21 mouse cellular contexts compared by ENCODE assay signal in genomic region chr4:150749066-150749465, GRCm38 (mm10).
DNase-seq lines count a peak whose midpoint lies in the region; ATAC-seq and TF ChIP-seq lines count a peak whose summit lies in the region.
"Had no signal": no experiment of that assay in that cellular context is flagged by ENCODE, and none has a peak within 500 bp of the region (broad histone marks: within the 10 kb centered on the region; RNA-seq: fewer than 3 reads in every experiment).

No protein-coding gene starts in this region.

- H3K36me3 ChIP-seq in heart, embryonic 13.5 days: no peaks in the 10 kb centered on the region
- H3K36me3 ChIP-seq in heart, adult 2 months (ENCODE audit: control insufficient read depth, insufficient read depth, low read length): no peaks in the 10 kb centered on the region
- H3K36me3 ChIP-seq in kidney, embryonic 16.5 days (ENCODE audit: insufficient read depth, low read length): no peaks in the 10 kb centered on the region
- H3K36me3 ChIP-seq in limb, embryonic 12.5 days: no peaks in the 10 kb centered on the region
- H3K36me3 ChIP-seq: G1E; hindbrain, embryonic 13.5 days; midbrain, embryonic 12.5 days had no signal

- no peak for ATAC-seq in heart, embryonic 13.5 days (ENCODE audit: extremely low read depth, insufficient number of reproducible peaks, low FRiP score, low TSS enrichment)
- no peak; the same call in 1 of the 2 replicates for ATAC-seq in kidney, embryonic 16.5 days (ENCODE audit: low FRiP score, low TSS enrichment)
- ATAC-seq in limb, embryonic 12.5 days (ENCODE audit: insufficient number of reproducible peaks, insufficient read depth, low FRiP score, low TSS enrichment, low read depth): no peak
- ATAC-seq: forebrain, embryonic 16.5 days; inflammation-experienced regulatory T-cells, adult 6 months; liver, postnatal 0 days had no signal

- TF ChIP-seq EP300 in heart, adult 2 months (IDR thresholded peaks at IDR 0.05; ENCODE audit: insufficient read depth, low read depth, low read length): no peak

- peaks cover 39% of the 10 kb centered on the region for H3K4me1 ChIP-seq in heart, embryonic 13.5 days
- peaks cover 7% of the 10 kb centered on the region for H3K4me1 ChIP-seq in heart, adult 2 months (ENCODE audit: control insufficient read depth, insufficient read depth, low read length)
- H3K4me1 ChIP-seq in kidney, embryonic 16.5 days (ENCODE audit: insufficient read depth, low read length): peaks cover 25% of the 10 kb centered on the region
- peaks cover 36% of the 10 kb centered on the region for H3K4me1 ChIP-seq in limb, embryonic 12.5 days (replicated peaks)

- no peaks in the 10 kb centered on the region for H3K9me3 ChIP-seq in heart, embryonic 13.5 days
- no peaks in the 10 kb centered on the region for H3K9me3 ChIP-seq in kidney, embryonic 16.5 days (ENCODE audit: low read length)
- no peaks in the 10 kb centered on the region for H3K9me3 ChIP-seq in limb, embryonic 12.5 days
- H3K9me3 ChIP-seq: G1E; hindbrain, embryonic 13.5 days; midbrain, embryonic 12.5 days had no signal

- intact Hi-C loops in heart, adult 2 months (cut with DNase I): no loop called here

- no peak for TF ChIP-seq CTCF in heart, adult 2 months (IDR thresholded peaks at IDR 0.05)

- no peaks in the 10 kb centered on the region for H3K79me2 ChIP-seq in heart, adult 2 months (replicated peaks; ENCODE audit: control insufficient read depth, insufficient read depth, low read length)

- no peak for DNase-seq in heart, adult 2 months
- no peak for DNase-seq in kidney, postnatal 10 days
- peak; percentile 22 to 79 for DNase-seq in kidney, postnatal 25 days
- no peak for DNase-seq in MN1 (ENCODE audit: low spot score)
- DNase-seq: adrenal gland, adult 2 months; B cell, adult 2 months; cerebellum, adult 11 months; cerebellum, adult 9-11 months; gastrocnemius, postnatal 14 days; heart, postnatal 14 days; liver, postnatal 0 days; lung, postnatal 14 days had no signal

- no peak overlapping the region for H3K4me2 ChIP-seq in heart, embryonic 13.5 days
- no peak overlapping the region for H3K4me2 ChIP-seq in kidney, embryonic 16.5 days (replicated peaks; ENCODE audit: low read depth, low read length)
- no peak overlapping the region for H3K4me2 ChIP-seq in limb, embryonic 12.5 days
- H3K4me2 ChIP-seq: hindbrain, embryonic 13.5 days; midbrain, embryonic 12.5 days had no signal

- H3K4me3 ChIP-seq in heart, embryonic 13.5 days: no peak overlapping the region
- no peak overlapping the region for H3K4me3 ChIP-seq in heart, adult 2 months
- no peak overlapping the region for H3K4me3 ChIP-seq in kidney, embryonic 16.5 days (ENCODE audit: low read length)
- no peak overlapping the region for H3K4me3 ChIP-seq in limb, embryonic 12.5 days (replicated peaks)
- H3K4me3 ChIP-seq: hindbrain, embryonic 13.5 days; midbrain, embryonic 12.5 days had no signal

- TF ChIP-seq POLR2A in heart, adult 2 months (IDR thresholded peaks at IDR 0.05; ENCODE audit: insufficient read depth, low read depth, low read length): no peak

- peak overlapping the region; percentile 59; the same call in 1 of the 2 replicates for H3K27ac ChIP-seq in heart, embryonic 13.5 days (replicated peaks)
- no peak overlapping the region for H3K27ac ChIP-seq in heart, adult 2 months
- peak overlapping the region; percentile 35; the same call in 1 of the 2 replicates for H3K27ac ChIP-seq in kidney, embryonic 16.5 days (ENCODE audit: low read length)
- H3K27ac ChIP-seq in limb, embryonic 12.5 days: 0 out of 2 replicates have a peak overlapping the region, but pooled peaks have one; percentile 25
- H3K27ac ChIP-seq: hindbrain, embryonic 13.5 days; midbrain, embryonic 12.5 days had no signal

- no peak overlapping the region for H3K9ac ChIP-seq in heart, embryonic 13.5 days
- H3K9ac ChIP-seq in heart, adult 2 months (ENCODE audit: low read depth, low read length): no peak overlapping the region
- H3K9ac ChIP-seq in kidney, embryonic 16.5 days (replicated peaks; ENCODE audit: low read length): no peak overlapping the region
- no peak overlapping the region for H3K9ac ChIP-seq in limb, embryonic 12.5 days (replicated peaks)
- H3K9ac ChIP-seq: hindbrain, embryonic 13.5 days; liver, postnatal 0 days; midbrain, embryonic 12.5 days had no signal

- WGBS in heart, embryonic 13.5 days: 74% methylated on average over 8 of the region's 8 CpGs
- 84% methylated on average over 8 of the region's 8 CpGs for WGBS in heart, adult 2 months
- WGBS in kidney, embryonic 16.5 days: 79% methylated on average over 8 of the region's 8 CpGs
- WGBS in limb, embryonic 12.5 days: 80% methylated on average over 8 of the region's 8 CpGs

- H3K27me3 ChIP-seq in heart, embryonic 13.5 days (replicated peaks): peaks cover 6% of the 10 kb centered on the region; the same call in 1 of the 2 replicates
- H3K27me3 ChIP-seq in heart, adult 2 months (ENCODE audit: control insufficient read depth, insufficient read depth, low read length): no peaks in the 10 kb centered on the region
- no peaks in the 10 kb centered on the region for H3K27me3 ChIP-seq in kidney, embryonic 16.5 days (ENCODE audit: insufficient read depth, low read length)
- no peaks in the 10 kb centered on the region for H3K27me3 ChIP-seq in limb, embryonic 12.5 days
- H3K27me3 ChIP-seq: CH12.LX; hindbrain, embryonic 13.5 days; midbrain, embryonic 12.5 days had no signal

Comparison
In these comparisons a context has a peak if more than half of its experiments do, and no peak if none do; other contexts are left out.
1. DNase-seq: peak in kidney, postnatal 25 days (2 of 2); none in heart, adult 2 months (0 of 2), kidney, postnatal 10 days (single experiment) and MN1 (single experiment).